Mouse (Mus musculus): ENCODE measurements around the gene Nup62.

DNA sequence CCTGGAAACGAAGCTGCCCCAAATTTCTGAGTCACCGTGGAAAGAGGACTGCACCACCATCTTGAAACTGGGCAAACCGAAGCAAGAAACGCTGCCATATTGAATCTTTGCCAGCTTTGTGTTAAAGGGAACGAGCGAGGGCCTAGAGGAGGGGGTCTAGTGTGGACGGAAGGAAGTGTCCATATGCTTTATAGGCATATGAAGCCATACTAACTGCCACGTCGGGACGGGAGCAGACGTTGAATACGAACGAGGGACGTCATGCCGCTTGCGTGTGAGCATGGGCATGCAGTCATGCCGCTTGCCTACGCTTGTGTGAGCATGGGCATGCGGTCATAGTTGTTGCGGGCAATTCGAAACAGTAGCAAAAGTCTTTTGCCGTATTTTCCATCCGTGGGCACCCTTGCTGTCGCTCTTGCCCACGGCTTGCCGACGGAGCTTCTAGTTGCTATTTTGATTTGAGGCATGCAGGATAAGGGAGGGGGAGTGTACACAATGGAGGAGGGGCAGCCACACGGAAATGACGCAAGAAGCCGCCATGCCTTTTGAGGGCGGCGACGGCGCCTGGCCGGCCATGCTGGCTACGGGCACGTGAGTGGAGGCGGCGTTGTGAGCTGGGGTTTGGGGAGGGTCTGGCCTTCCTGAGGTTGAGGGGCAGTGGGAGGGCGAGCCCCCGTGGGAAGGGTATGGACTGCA, 33.7 kb downstream of the Nup62 start:
- TF ChIP-seq CTCF (IDR thresholded peaks at IDR 0.05; ENCODE audit: low read depth) (no peak), EP300 (optimal IDR thresholded peaks at IDR 0.05) (no peak)
